Mouse (Mus musculus) E14TG2a.4 (cell line): ENCODE data around the gene Lamtor4.

Experiments
- CTCF ChIP-seq: conservative IDR thresholded peaks from 2 replicates; pipeline ENCODE4 v1.5.1; 2014; ENCODE audit warnings: low read length
- POU5F1 ChIP-seq: IDR thresholded peaks from 2 replicates; pipeline ENCODE4 v1.6.1; 2014; ENCODE audit warnings: low read length, borderline replicate concordance

DNA sequence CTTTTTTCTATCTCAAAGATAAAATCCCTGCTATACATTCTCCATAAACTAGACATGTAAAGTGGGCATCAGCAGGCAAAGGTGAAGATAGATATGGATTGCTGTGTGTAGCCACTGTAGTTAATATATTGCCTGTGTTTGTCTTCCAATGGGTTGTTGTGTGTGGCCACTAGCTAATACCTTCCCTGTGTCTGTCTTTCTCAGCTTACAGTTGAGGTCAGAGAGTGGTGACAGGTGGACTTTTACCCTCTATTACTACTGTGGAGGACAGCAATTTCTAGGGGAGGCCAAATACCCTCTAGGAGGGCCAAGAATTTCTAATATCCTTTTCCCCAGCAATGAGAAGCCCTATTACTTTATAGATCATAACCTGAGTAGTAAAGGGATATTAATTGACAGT, 21.1 kb upstream of the Lamtor4 start:
- TF ChIP-seq CTCF (no peak), POU5F1 (no peak)
